Mouse (Mus musculus) neural tube, embryonic 14.5 days (tissue): ENCODE data around the gene Azgp1. TPM values are rescaled to one million over a fixed set of nuclear protein-coding genes. Genes with fewer than 3 reads are reported as not detected.
"Not testable (repeated sequence)": the region's sequence is repeated elsewhere in the genome, so short reads cannot be mapped to it uniquely, and the experiment has no call there.

Experiments used
- ATAC-seq: fragments of 200-750 bp; cut with Nextera tagmentation; 2 replicates; pipeline ENCODE4 v1.8.0; 2017; ENCODE audit warnings: low read depth, mild to moderate bottlenecking, moderate TSS enrichment, moderate library complexity
- H3K27ac ChIP-seq: fragments of 300-500 bp; sonication (generic); 2 replicates; pipeline ENCODE4 v1.5.1; 2014; ENCODE audit warnings: low read depth, mild to moderate bottlenecking, control low read depth, low read length, moderate library complexity, mixed read lengths
- H3K27me3 ChIP-seq: fragments of 300-500 bp; sonication (generic); 2 replicates; pipeline ENCODE4 v1.6.1; 2014; ENCODE audit warnings: low read length; ENCODE audit not compliant: control insufficient read depth, insufficient read depth
- H3K36me3 ChIP-seq: fragments of 300-500 bp; sonication (generic); 2 replicates; pipeline ENCODE4 v1.6.1; 2014; ENCODE audit warnings: low read length, mixed read lengths; ENCODE audit not compliant: control insufficient read depth, insufficient read depth
- H3K4me1 ChIP-seq: fragments of 300-500 bp; sonication (generic); 2 replicates; pipeline ENCODE4 v1.6.1; 2014; ENCODE audit warnings: low read length; ENCODE audit not compliant: control insufficient read depth, insufficient read depth
- H3K4me2 ChIP-seq: fragments of 300-500 bp; sonication (generic); 2 replicates; pipeline ENCODE4 v1.6.1; 2014; ENCODE audit warnings: mild to moderate bottlenecking, low read depth, low read length, control low read depth
- H3K4me3 ChIP-seq: fragments of 300-500 bp; sonication (generic); 2 replicates; pipeline ENCODE4 v1.5.1; 2014; ENCODE audit warnings: low read depth, low read length, control low read depth, mixed read lengths
- H3K9ac ChIP-seq: fragments of 300-500 bp; sonication (generic); replicated peaks from 2 replicates; pipeline ENCODE4 v1.6.1; 2014; ENCODE audit warnings: low read depth, mild to moderate bottlenecking, control low read depth, low read length, mixed read lengths
- H3K9me3 ChIP-seq: fragments of 300-500 bp; sonication (generic); 2 replicates; pipeline ENCODE4 v1.6.1; 2016; ENCODE audit warnings: low read length; ENCODE audit not compliant: control insufficient read depth
- whole genome bisulfite sequencing: fragments of 180-500 bp; shearing (Covaris S2); extraction: QIAGEN DNeasy Blood & Tissue Kit; methylation state at CpG from one replicate; pipeline ENCODE4 v1.1.7; 2014; 5-methylcytosine and 5-hydroxymethylcytosine counted together
- polyA plus RNA-seq: library from polyadenylated mRNA; unstranded; fragments of >200 nt; fragmentation: Nextera tagmentation; extraction: Ambion mirVana; gene quantifications from 2 replicates; pipeline ENCODE4 v1.2.1, GENCODE M21; 2014

The Azgp1 gene
- polyA plus RNA-seq, 1 experiment from 2014 or later: not detected

DNA sequence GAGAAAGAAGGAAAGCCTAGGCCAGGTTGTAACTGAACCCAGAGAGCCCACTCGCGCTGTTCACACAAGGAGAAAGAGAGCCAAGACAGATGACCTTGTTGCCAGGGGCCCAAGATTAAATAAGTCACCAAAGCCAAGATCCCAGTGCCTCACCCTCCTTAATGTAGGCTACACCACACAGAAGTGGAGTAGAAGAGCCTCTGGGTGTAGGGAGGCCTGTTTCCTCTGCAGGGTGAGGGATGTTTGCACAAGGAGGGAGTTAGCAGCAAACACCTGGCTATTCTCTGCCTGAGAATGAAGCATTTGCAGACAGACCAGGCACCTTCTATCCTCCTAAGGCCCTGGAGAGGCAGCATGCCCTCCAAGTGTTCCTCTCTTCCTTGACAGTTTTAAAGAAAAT, 35.2 kb downstream of the Azgp1 start:
- Histone ChIP-seq H3K27ac (no peak overlapping the region), H3K4me2 (no peak overlapping the region), H3K27me3 (no peaks in the 10 kb centered on the region), H3K36me3 (no peaks in the 10 kb centered on the region), H3K4me1 (no peaks in the 10 kb centered on the region), H3K4me3 (no peak overlapping the region), H3K9ac (no peak overlapping the region), H3K9me3 (no peaks in the 10 kb centered on the region)
- ATAC-seq: no peak
- 89% methylated on average over 2 of the region's 2 CpGs for WGBS

GRCm38 (mm10) chr5:138016997-138017396, 35.7 kb downstream of the Azgp1 start:
- H3K4me3 ChIP-seq: no peak overlapping the region
- no peaks in the 10 kb centered on the region for H3K4me1 ChIP-seq
- no peaks in the 10 kb centered on the region for H3K36me3 ChIP-seq
- H3K9me3 ChIP-seq: no peaks in the 10 kb centered on the region
- H3K27ac ChIP-seq: no peak overlapping the region
- no peak overlapping the region for H3K4me2 ChIP-seq
- no peak for ATAC-seq
- H3K27me3 ChIP-seq: no peaks in the 10 kb centered on the region
- no peak overlapping the region for H3K9ac ChIP-seq

GRCm38 (mm10) chr5:138019577-138019976, 38.3 kb downstream of the Azgp1 start:
- 94% methylated on average over 3 of the region's 4 CpGs for WGBS
- not testable (repeated sequence) for ATAC-seq, H3K9ac ChIP-seq, H3K9me3 ChIP-seq, H3K4me3 ChIP-seq, H3K4me1 ChIP-seq, H3K27me3 ChIP-seq, H3K27ac ChIP-seq, H3K4me2 ChIP-seq, H3K36me3 ChIP-seq

- H3K27ac ChIP-seq, H3K9me3 ChIP-seq, ATAC-seq, H3K27me3 ChIP-seq, H3K4me2 ChIP-seq, H3K4me1 ChIP-seq, H3K36me3 ChIP-seq, H3K4me3 ChIP-seq, H3K9ac ChIP-seq: not testable (repeated sequence)
- WGBS: 81% methylated on average over 3 of the region's 7 CpGs
Measured at GRCm38 (mm10) chr5:138020961-138021479, 39.7 kb downstream of the Azgp1 start, which contains the start of the genes Smok3a and Smok3b. Gene Smok3a, plus strand, starts transcription at chr5:138021261. Gene Smok3b, plus strand, starts transcription at chr5:138021429.

Other genes with a start within 250 kb of the Azgp1 start
- gene Nyap1, start 239.9 kb upstream of the Azgp1 start, polyA plus RNA-seq: 13.6 and 22.3 TPM in 2 replicates
- 80.1 and 85.1 TPM in 2 replicates for gene Tsc22d4, start 235.8 kb upstream of the Azgp1 start, polyA plus RNA-seq
- 37.8 and 43.7 TPM in 2 replicates for gene Ppp1r35, start 202.7 kb upstream of the Azgp1 start, polyA plus RNA-seq
- 13.1 and 17.0 TPM in 2 replicates for gene Mepce, start 193.9 kb upstream of the Azgp1 start, polyA plus RNA-seq
- 11.2 and 13.9 TPM in 2 replicates for gene Zcwpw1, start 193.7 kb upstream of the Azgp1 start, polyA plus RNA-seq
- gene Pilra, start 145.2 kb upstream of the Azgp1 start, polyA plus RNA-seq: not detected in 2 replicates
- gene Pilrb1, start 123.4 kb upstream of the Azgp1 start, polyA plus RNA-seq: not detected in 2 replicates
- gene Pilrb2, start 109.7 kb upstream of the Azgp1 start, polyA plus RNA-seq: not detected in 2 replicates
- gene Cyp3a13, start 59.9 kb upstream of the Azgp1 start, polyA plus RNA-seq: not detected in 2 replicates
- 0.31 and 0.70 TPM in 2 replicates for gene Gjc3, start 18.4 kb upstream of the Azgp1 start, polyA plus RNA-seq
- not detected in 2 replicates for gene Smok3a, start 39.7 kb downstream of the Azgp1 start, polyA plus RNA-seq
- gene Smok3b, start 39.9 kb downstream of the Azgp1 start, polyA plus RNA-seq: not detected in 2 replicates
- not detected in 2 replicates for gene Smok3c, start 71.7 kb downstream of the Azgp1 start, polyA plus RNA-seq
- gene Zkscan1, start 103.6 kb downstream of the Azgp1 start, polyA plus RNA-seq: 31.2 and 39.4 TPM in 2 replicates
- gene Zscan21, start 135.4 kb downstream of the Azgp1 start, polyA plus RNA-seq: 90.9 and 98.7 TPM in 2 replicates
- gene Zfp113, start 174.2 kb downstream of the Azgp1 start, polyA plus RNA-seq: 25.3 and 25.8 TPM in 2 replicates
- 245 and 252 TPM in 2 replicates for gene Cops6, start 179.6 kb downstream of the Azgp1 start, polyA plus RNA-seq
- 17.2 and 17.7 TPM in 2 replicates for gene Ap4m1, start 190.5 kb downstream of the Azgp1 start, polyA plus RNA-seq
- 71.5 and 81.4 TPM in 2 replicates for gene Mcm7, start 190.9 kb downstream of the Azgp1 start, polyA plus RNA-seq
- gene Taf6, start 205.9 kb downstream of the Azgp1 start, polyA plus RNA-seq: 71.7 and 73.2 TPM in 2 replicates
- gene Cnpy4, start 206.0 kb downstream of the Azgp1 start, polyA plus RNA-seq: 22.7 and 29.2 TPM in 2 replicates
- 12.9 and 14.6 TPM in 2 replicates for gene Mblac1, start 212.8 kb downstream of the Azgp1 start, polyA plus RNA-seq
- gene Nxpe5, start 244.4 kb downstream of the Azgp1 start, polyA plus RNA-seq: not detected in 2 replicates